Mouse (Mus musculus) neutrophil, adult 83 days (primary cell): ENCODE data around the gene Mapkbp1. TPM values are rescaled to one million over a fixed set of nuclear protein-coding genes. Genes with fewer than 3 reads are reported as not detected.

Experiments
- total RNA-seq, 2 experiments: library from RNA; stranded (reverse); gene quantifications; one replicate each; pipeline ENCODE4 v1.2.4; 2023

Mapkbp1 gene
- 1 to 10 TPM; 6.4 to 7.3 TPM for total RNA-seq

GRCm38 (mm10) chr2:119972537-119972879 is at the start of gene Mapkbp1:
Gene Mapkbp1, plus strand, starts transcription at chr2:119972699.

GRCm38 (mm10) chr2:120026984-120027949 is 54.8 kb downstream of the Mapkbp1 start, which contains the start of the genes Jmjd7 and Gm28042:
Gene Jmjd7, plus strand, starts transcription at chr2:120027483.
Gene Gm28042, plus strand, starts transcription at chr2:120027493.

GRCm38 (mm10) chr2:120032726-120033467 is 60.4 kb downstream of the Mapkbp1 start, which contains the start of gene Pla2g4b:
Gene Pla2g4b, plus strand, starts transcription at chr2:120033417.

Other genes with a start within 250 kb of the Mapkbp1 start
- not detected for gene Itpka, start 230.4 kb upstream of the Mapkbp1 start, total RNA-seq
- gene Ltk, start 212.3 kb upstream of the Mapkbp1 start, total RNA-seq = not detected
- 10 to 100 TPM in 1 of 2 experiments, 1 to 10 TPM in 1; 8.4 to 12.4 TPM for gene Rpap1, start 185.2 kb upstream of the Mapkbp1 start, total RNA-seq
- gene Tyro3, start 175.0 kb upstream of the Mapkbp1 start, total RNA-seq = under 1 TPM; 0.15 to 0.22 TPM
- 10 to 100 TPM; 31.3 to 40.0 TPM for gene Mga, start 75.5 kb upstream of the Mapkbp1 start, total RNA-seq
- gene Jmjd7, start 54.8 kb downstream of the Mapkbp1 start, total RNA-seq = 1 to 10 TPM; 4.8 to 6.8 TPM
- 1 to 10 TPM; 1.1 to 1.6 TPM for gene Gm28042, start 54.8 kb downstream of the Mapkbp1 start, total RNA-seq
- gene Pla2g4b, start 60.7 kb downstream of the Mapkbp1 start, total RNA-seq = 1 to 10 TPM in 1 of 2 experiments, under 1 TPM in 1; 0.48 to 1.9 TPM
- 10 to 100 TPM; 56.7 to 59.3 TPM for gene Ehd4, start 181.9 kb downstream of the Mapkbp1 start, total RNA-seq